Mouse (Mus musculus) MEL (cell line): ENCODE data around the gene Pde8b. TPM values are rescaled to one million over a fixed set of nuclear protein-coding genes. Genes with fewer than 3 reads are reported as not detected.

ENCODE experiments used
- DNase-seq: peaks from one replicate; pipeline ENCODE4 v3.0.0; 2011; ENCODE audit warnings: low read depth, low spot score
- H3K27ac ChIP-seq: 2 replicates; pipeline ENCODE4 v1.5.1; 2012; ENCODE audit warnings: low read depth, mild to moderate bottlenecking, control low read depth, low read length, moderate library complexity; ENCODE audit not compliant: control insufficient read depth
- H3K27me3 ChIP-seq, 2 experiments: fragments of 150-350 bp in 1 of 2; sonication (generic) in 1 of 2; 2 replicates each; pipeline ENCODE4 v1.6.1; 2012; ENCODE audit warnings: low read length in 2 of 2, mild to moderate bottlenecking in 2 of 2, improper control_type of control experiment in 1 of 2, moderate library complexity in 1 of 2; ENCODE audit not compliant: insufficient read depth in 2 of 2, control insufficient read depth in 1 of 2
- H3K36me3 ChIP-seq, 2 experiments: 2 replicates each; pipeline ENCODE4 v1.6.1; 2012 to 2014; ENCODE audit warnings: low read length in 2 of 2, improper control_type of control experiment in 1 of 2, inconsistent platforms in 1 of 2, mild to moderate bottlenecking in 1 of 2; ENCODE audit not compliant: insufficient read depth in 2 of 2, control insufficient read depth in 1 of 2
- H3K4me1 ChIP-seq, 2 experiments: fragments of 150-350 bp in 1 of 2; sonication (generic) in 1 of 2; 2 replicates each; pipeline ENCODE4 v1.6.1; 2012; ENCODE audit warnings: low read length in 2 of 2, improper control_type of control experiment in 1 of 2, mild to moderate bottlenecking in 1 of 2; ENCODE audit not compliant: insufficient read depth in 2 of 2, control insufficient read depth in 1 of 2
- H3K4me3 ChIP-seq, 2 experiments: fragments of 150-350 bp in 1 of 2; sonication (generic) in 1 of 2; 2 replicates each; pipeline ENCODE4 v1.5.1; 2012; ENCODE audit warnings: low read depth in 2 of 2, low read length in 2 of 2, mild to moderate bottlenecking in 2 of 2, moderate library complexity in 2 of 2, control low read depth in 1 of 2, improper control_type of control experiment in 1 of 2; ENCODE audit not compliant: control insufficient read depth in 1 of 2, insufficient read depth in 1 of 2
- H3K79me2 ChIP-seq: 2 replicates; pipeline ENCODE4 v1.6.1; 2012; ENCODE audit warnings: mild to moderate bottlenecking, low read length, moderate library complexity; ENCODE audit not compliant: control insufficient read depth, poor library complexity, insufficient read depth
- H3K9ac ChIP-seq: 2 replicates; pipeline ENCODE4 v1.6.1; 2012; ENCODE audit warnings: low read depth, mild to moderate bottlenecking, control low read depth, low read length, moderate library complexity; ENCODE audit not compliant: control insufficient read depth, poor library complexity, severe bottlenecking
- H3K9me3 ChIP-seq: fragments of 150-350 bp; sonication (generic); replicated peaks from 2 replicates; pipeline ENCODE4 v1.6.1; 2012; ENCODE audit warnings: mild to moderate bottlenecking, low read length, improper control_type of control experiment, moderate library complexity; ENCODE audit not compliant: insufficient read depth
- BHLHE40 ChIP-seq: IDR thresholded peaks from 2 replicates; pipeline ENCODE4 v1.6.1; 2012; ENCODE audit warnings: low read depth, mild to moderate bottlenecking, inconsistent platforms, low read length, improper control_type of control experiment, borderline replicate concordance
- CTCF ChIP-seq, 3 experiments: IDR thresholded peaks in 2 of 3; conservative IDR thresholded peaks in 1 of 3; 2 replicates each; pipeline ENCODE4 v1.5.1; 2011 to 2012; ENCODE audit warnings: low read length in 3 of 3, low read depth in 2 of 3, mild to moderate bottlenecking in 2 of 3, improper control_type of control experiment in 1 of 3, inconsistent platforms in 1 of 3, mixed read lengths in 1 of 3, moderate library complexity in 1 of 3; ENCODE audit not compliant: control insufficient read depth in 1 of 3, insufficient read depth in 1 of 3, poor library complexity in 1 of 3, severe bottlenecking in 1 of 3
- HCFC1 ChIP-seq: IDR thresholded peaks from 2 replicates; pipeline ENCODE4 v1.6.1; 2012; ENCODE audit warnings: low read depth, mild to moderate bottlenecking, inconsistent platforms, low read length, improper control_type of control experiment, moderate library complexity
- JUND ChIP-seq: IDR thresholded peaks from 2 replicates; pipeline ENCODE4 v1.6.1; 2011; ENCODE audit warnings: low read depth, mild to moderate bottlenecking, improper control_type of control experiment, low read length
- MAFK ChIP-seq: IDR thresholded peaks from 2 replicates; pipeline ENCODE4 v1.6.1; 2011; ENCODE audit warnings: low read depth, mild to moderate bottlenecking, low read length, improper control_type of control experiment, borderline replicate concordance
- MEF2A ChIP-seq: IDR thresholded peaks from 2 replicates; pipeline ENCODE4 v1.6.1; 2014; ENCODE audit warnings: low read depth, mild to moderate bottlenecking, inconsistent platforms, low read length, improper control_type of control experiment; ENCODE audit not compliant: poor library complexity, insufficient replicate concordance, severe bottlenecking; ENCODE audit errors: extremely low read depth
- NRF1 ChIP-seq: IDR thresholded peaks from 2 replicates; pipeline ENCODE4 v1.6.1; 2014; ENCODE audit warnings: low read depth, mild to moderate bottlenecking, inconsistent platforms, low read length, improper control_type of control experiment, moderate library complexity; ENCODE audit not compliant: poor library complexity, insufficient read depth, severe bottlenecking
- POLR2AphosphoS2 ChIP-seq: IDR thresholded peaks from 2 replicates; pipeline ENCODE4 v1.6.1; 2011; ENCODE audit warnings: low read length, improper control_type of control experiment
- POLR2AphosphoS5 ChIP-seq: IDR thresholded peaks from 2 replicates; pipeline ENCODE4 v1.6.1; 2012; ENCODE audit warnings: low read depth, borderline replicate concordance, mild to moderate bottlenecking, inconsistent platforms, low read length, moderate library complexity, mixed read lengths
- RAD21 ChIP-seq: IDR thresholded peaks from 2 replicates; pipeline ENCODE4 v1.6.1; 2011; ENCODE audit warnings: mild to moderate bottlenecking, low read depth, low read length, improper control_type of control experiment
- RCOR1 ChIP-seq: IDR thresholded peaks from 2 replicates; pipeline ENCODE4 v1.6.1; 2012; ENCODE audit warnings: low read depth, mild to moderate bottlenecking, inconsistent platforms, low read length, improper control_type of control experiment
- SIN3A ChIP-seq: IDR thresholded peaks from 2 replicates; pipeline ENCODE4 v1.6.1; 2012; ENCODE audit warnings: low read length, improper control_type of control experiment, inconsistent platforms
- SMC3 ChIP-seq: IDR thresholded peaks from 2 replicates; pipeline ENCODE4 v1.6.1; 2011; ENCODE audit warnings: low read depth, low read length, improper control_type of control experiment
- TBP ChIP-seq: IDR thresholded peaks from 2 replicates; pipeline ENCODE4 v1.8.0; 2011; ENCODE audit warnings: low read depth, low read length, improper control_type of control experiment
- TCF12 ChIP-seq: IDR thresholded peaks from 2 replicates; pipeline ENCODE4 v1.6.1; 2014; ENCODE audit warnings: low read depth, mild to moderate bottlenecking, inconsistent platforms, low read length, improper control_type of control experiment, moderate library complexity
- UBTF ChIP-seq: IDR thresholded peaks from 2 replicates; pipeline ENCODE4 v1.6.1; 2012; ENCODE audit warnings: low read depth, mild to moderate bottlenecking, inconsistent platforms, low read length, improper control_type of control experiment, moderate library complexity, borderline replicate concordance; ENCODE audit not compliant: insufficient read depth
- USF1 ChIP-seq: IDR thresholded peaks from 2 replicates; pipeline ENCODE4 v1.6.1; 2014; ENCODE audit warnings: low read depth, mild to moderate bottlenecking, inconsistent platforms, low read length, improper control_type of control experiment, moderate library complexity
- ZC3H11A ChIP-seq: IDR thresholded peaks from 2 replicates; pipeline ENCODE4 v1.6.1; 2012; ENCODE audit warnings: low read depth, mild to moderate bottlenecking, inconsistent platforms, low read length, improper control_type of control experiment
- polyA plus RNA-seq, 2 experiments: library from polyadenylated mRNA; stranded (reverse) in 1 of 2; unstranded in 1 of 2; fragments of >175 nt in 1 of 2; fragments of >200 nt in 1 of 2; gene quantifications; 2 replicates each; pipeline versions ENCODE4 v1.2.1 to v1.2.4; 2012; ENCODE audit warnings: low replicate concordance in 2 of 2, low read depth in 1 of 2; ENCODE audit not compliant: insufficient read length in 2 of 2, insufficient read depth in 1 of 2, missing spikeins in 1 of 2
- total RNA-seq: library from RNA; depleted of rRNA; stranded (reverse); fragments of 300-350 nt; gene quantifications from 2 replicates; pipeline ENCODE4 v1.2.3, GENCODE M21; 2012

Pde8b gene
- total and polyA plus RNA-seq, 3 experiments, result 0.04 to 0.40 TPM; not detected in 1

GRCm38 (mm10) chr13:95070268-95070667 is 179.9 kb downstream of the Pde8b start:
- Histone ChIP-seq H3K4me1 (no peaks in the 10 kb centered on the region), H3K9me3 (no peaks in the 10 kb centered on the region), H3K27me3 (no peaks in the 10 kb centered on the region; a peak in 2 of 4 replicates), H3K79me2 (no peaks in the 10 kb centered on the region), H3K9ac (no peak overlapping the region), H3K36me3 (no peaks in the 10 kb centered on the region), H3K4me3 (no peak overlapping the region), H3K27ac (no peak overlapping the region)
- peak; percentile 37; the same call in 1 of the 2 replicates for TF ChIP-seq SMC3
- TF ChIP-seq TCF12, result no peak
- peak; percentile 20 to 49 (median 20); a peak in 4 of 6 replicates for TF ChIP-seq CTCF (IDR thresholded peaks at IDR 0.05 in 2 of 3, conservative IDR thresholded peaks at IDR 0.05 in 1 of 3; ENCODE audit: control insufficient read depth in 1 of 3, insufficient read depth in 1 of 3, low read depth in 2 of 3, low read length in 3 of 3, poor library complexity in 1 of 3, severe bottlenecking in 1 of 3)
- peak; percentile 26 for TF ChIP-seq RAD21
- peak; percentile 13 for DNase-seq

GRCm38 (mm10) chr13:95067854-95068253 is 182.3 kb downstream of the Pde8b start:
- Histone ChIP-seq H3K36me3 (peaks cover 0 to 5% of the 10 kb centered on the region in 2 experiments; a peak in 2 of 4 replicates), H3K9ac (no peak overlapping the region), H3K27ac (no peak overlapping the region), H3K9me3 (no peaks in the 10 kb centered on the region), H3K27me3 (no peaks in the 10 kb centered on the region), H3K4me1 (peaks cover 0 to 7% of the 10 kb centered on the region in 2 experiments; a peak in 1 of 4 replicates), H3K4me3 (no peak overlapping the region), H3K79me2 (no peaks in the 10 kb centered on the region)
- TF ChIP-seq POLR2AphosphoS5, result no peak
- TF ChIP-seq ZC3H11A, result no peak
- no peak for TF ChIP-seq MAFK
- no peak for TF ChIP-seq RCOR1
- no peak for TF ChIP-seq NRF1
- TF ChIP-seq JUND, result no peak
- no peak for TF ChIP-seq USF1
- TF ChIP-seq POLR2AphosphoS2, result no peak
- TF ChIP-seq BHLHE40, result no peak
- TF ChIP-seq MEF2A, result no peak
- TF ChIP-seq SIN3A, result no peak
- TF ChIP-seq UBTF, result no peak
- no peak for TF ChIP-seq RAD21
- no peak for TF ChIP-seq HCFC1
- TF ChIP-seq TBP, result no peak
- no peak for DNase-seq
